Mouse (Mus musculus): ENCODE data around the gene Tigit. TPM values are rescaled to one million over a fixed set of nuclear protein-coding genes. Genes with fewer than 3 reads are reported as not detected.

Gene Tigit
- total RNA-seq, 2 experiments from 2014 or later = not detected

- no peak for DNase-seq
Measured at GRCm38 (mm10) chr16:43618286-43618685, 45.7 kb downstream of the Tigit start.

- no peak for DNase-seq
Measured at GRCm38 (mm10) chr16:43617346-43617745, 46.6 kb downstream of the Tigit start.

GRCm38 (mm10) chr16:43616348-43616747, 47.6 kb downstream of the Tigit start:
- DNase-seq = no peak

- no peak for DNase-seq
Measured at GRCm38 (mm10) chr16:43610375-43610774, 53.6 kb downstream of the Tigit start.

GRCm38 (mm10) chr16:43608066-43608465, 55.9 kb downstream of the Tigit start:
- no peak for DNase-seq

DNA sequence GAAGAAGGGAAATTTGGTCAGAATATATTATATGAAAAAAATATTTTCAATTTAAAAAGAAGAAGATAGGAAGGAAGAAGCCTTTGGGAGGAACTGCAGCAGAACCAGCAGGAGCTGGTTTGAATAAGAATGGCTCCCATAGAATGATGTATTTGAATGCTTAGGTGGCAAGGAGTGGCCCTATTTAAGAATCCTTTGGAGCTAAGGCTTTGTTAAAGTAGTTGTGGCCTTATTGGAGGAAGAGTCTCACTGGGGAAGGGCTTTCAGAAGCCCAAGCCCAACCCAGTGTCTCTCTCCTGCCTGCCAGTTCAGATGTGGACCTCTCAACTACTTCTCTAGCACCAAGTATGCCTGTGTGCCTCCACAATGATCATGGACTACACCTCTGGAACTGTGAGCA, 56.9 kb downstream of the Tigit start:
- no peak for DNase-seq

- DNase-seq = no peak
Measured at GRCm38 (mm10) chr16:43604399-43605013, 59.4 kb downstream of the Tigit start.

GRCm38 (mm10) chr16:43603591-43604141, 60.3 kb downstream of the Tigit start:
- DNase-seq = no peak

DNA sequence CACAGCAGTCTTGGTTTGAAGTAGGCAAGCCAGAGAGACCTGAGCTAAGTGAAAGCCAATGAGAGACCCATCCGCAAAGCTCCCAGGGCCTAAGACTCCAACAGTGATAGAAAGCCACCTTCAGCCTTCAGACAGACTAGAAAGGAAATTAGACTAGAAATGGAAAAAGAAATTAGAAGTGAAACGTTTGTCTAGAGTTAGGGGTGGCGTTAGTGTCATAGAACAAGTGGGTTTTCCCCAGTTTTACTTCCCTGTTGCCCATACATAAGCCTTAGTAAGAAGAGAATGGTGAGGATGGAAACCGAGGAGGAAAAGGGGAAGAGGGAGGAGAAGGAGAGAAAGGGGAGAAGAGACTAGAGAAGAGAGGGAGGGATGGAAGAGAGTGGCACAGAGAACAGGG, 61.4 kb downstream of the Tigit start:
- DNase-seq = no peak

DNA sequence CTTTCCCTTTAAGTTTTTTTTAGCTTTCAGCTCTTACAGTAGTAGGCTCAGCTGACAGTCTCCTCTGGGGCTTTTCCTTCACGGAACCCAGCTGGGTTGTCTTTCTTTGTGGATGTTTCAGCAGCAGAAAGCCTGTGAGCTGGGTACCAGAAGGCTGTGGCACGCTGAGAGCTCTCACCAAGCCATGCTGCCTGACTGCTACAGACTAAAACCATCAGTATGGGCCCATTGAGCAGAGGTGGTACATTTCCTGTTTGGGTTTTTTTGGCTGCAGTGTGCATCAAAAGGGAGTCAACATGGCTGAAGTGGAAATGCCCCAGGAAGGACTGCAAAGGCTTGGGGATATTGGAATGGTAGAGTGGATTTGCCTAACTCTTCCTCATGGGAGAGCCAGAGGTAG, 64.2 kb downstream of the Tigit start:
- DNase-seq = no peak

Small RNAs within 50 kb of the gene (microRNA-seq; reads per million reads assigned to microRNA genes)
- 0 reads per million in 2 experiments for gene Mir568

Other genes with a start within 250 kb of the Tigit start
- under 1 TPM; 0.32 to 0.35 TPM for gene Drd3, start 89.9 kb upstream of the Tigit start, total RNA-seq (2021)
- 1 to 10 TPM; 3.5 TPM for gene Ccdc191, start 225.7 kb upstream of the Tigit start, total RNA-seq (2021)